Mouse (Mus musculus) inflammation-experienced regulatory T-cells, adult 16 weeks (primary cell): ENCODE results near the gene Stambp. TPM values are rescaled to one million over a fixed set of nuclear protein-coding genes. Genes with fewer than 3 reads are reported as not detected.

ENCODE experiments used
- polyA plus RNA-seq: library from polyadenylated mRNA; unstranded; fragments of 100-300 nt; shearing (Covaris generic); gene quantifications from one replicate; pipeline ENCODE4 v1.2.1, GENCODE M21; 2017

The Stambp gene
- polyA plus RNA-seq: 46.9 TPM

GRCm38 (mm10) chr6:83572671-83573070 is at the start of gene Stambp:
Gene Stambp, minus strand, starts transcription at chr6:83572729.

GRCm38 (mm10) chr6:83536028-83536794 is 36.3 kb downstream of the Stambp start, which contains the start of gene Actg2:
Gene Actg2, minus strand, starts transcription at chr6:83536265.

DNA sequence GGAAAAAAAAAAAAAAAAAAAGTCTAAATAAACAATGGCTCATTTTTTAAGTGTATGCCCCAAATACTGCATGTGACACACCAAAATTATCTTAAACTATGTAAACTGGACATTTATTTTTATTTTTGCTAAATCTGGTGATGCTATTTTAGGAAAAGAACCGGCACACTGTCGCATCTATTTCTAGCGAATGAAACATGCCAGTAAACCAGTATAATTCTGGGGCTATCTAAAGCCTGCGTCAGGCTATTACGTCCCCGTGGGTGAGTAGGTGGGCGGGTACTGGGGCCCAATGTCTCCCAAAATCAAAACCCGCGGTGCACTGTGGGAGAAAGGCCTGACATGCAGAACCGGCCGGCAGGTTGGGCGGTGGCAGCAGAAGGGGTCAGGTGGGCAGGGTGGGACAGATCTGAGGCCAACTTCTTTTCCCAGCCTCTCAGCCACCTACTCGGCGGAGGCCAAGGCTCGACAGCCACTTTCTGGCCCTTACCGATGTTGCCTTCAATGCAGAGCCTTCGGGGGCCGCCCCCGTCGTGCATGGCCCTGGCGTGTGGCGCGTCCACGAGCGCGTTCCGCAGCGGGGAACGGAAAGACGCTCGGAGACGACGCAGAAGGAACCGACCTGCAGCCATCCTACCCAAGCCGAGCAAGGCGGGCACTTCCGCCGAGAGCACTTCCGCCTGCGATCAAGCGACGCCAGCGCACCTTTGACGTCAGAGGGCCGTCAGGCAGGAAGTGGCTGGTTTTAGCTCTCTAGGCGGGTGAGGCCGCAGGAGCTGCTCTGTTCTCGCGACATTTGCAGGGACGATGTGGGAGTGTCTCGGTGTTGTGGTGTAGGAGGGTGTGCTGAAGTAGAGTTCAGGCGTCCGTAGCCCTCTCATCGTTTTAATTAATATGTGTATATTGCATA is 66.0 kb downstream of the Stambp start, which contains the start of gene Dguok:
Gene Dguok (minus strand): TSS at position 712 of the 910 bp plus-strand sequence.

Other genes starting within 250 kb of the Stambp start
- gene Mthfd2, start 246.8 kb downstream of the Stambp start, polyA plus RNA-seq: 97.4 TPM
- gene Mob1a, start 246.7 kb downstream of the Stambp start, polyA plus RNA-seq: 144 TPM
- 62.8 TPM for gene Bola3, start 223.6 kb downstream of the Stambp start, polyA plus RNA-seq
- gene Tet3, start 113.6 kb downstream of the Stambp start, polyA plus RNA-seq: 49.1 TPM
- 146 TPM for gene Dguok, start 65.8 kb downstream of the Stambp start, polyA plus RNA-seq
- gene Actg2, start 36.5 kb downstream of the Stambp start, polyA plus RNA-seq: 27.7 TPM
- not detected for gene Clec4f, start 83.5 kb upstream of the Stambp start, polyA plus RNA-seq
- not detected for gene Cd207, start 105.1 kb upstream of the Stambp start, polyA plus RNA-seq
- gene Vax2, start 138.5 kb upstream of the Stambp start, polyA plus RNA-seq: 0.39 TPM
- gene Atp6v1b1, start 170.3 kb upstream of the Stambp start, polyA plus RNA-seq: not detected
- gene Ankrd53, start 189.9 kb upstream of the Stambp start, polyA plus RNA-seq: not detected
- gene Tex261, start 203.1 kb upstream of the Stambp start, polyA plus RNA-seq: 110 TPM
- 35.5 TPM for gene Nagk, start 222.3 kb upstream of the Stambp start, polyA plus RNA-seq